Mouse (Mus musculus) neural tube, embryonic 11.5 days (tissue): ENCODE data around the gene Prdx5. TPM values are rescaled to one million over a fixed set of nuclear protein-coding genes. Genes with fewer than 3 reads are reported as not detected.

Source experiments
- ATAC-seq: fragments of 200-750 bp; cut with Nextera tagmentation; 2 replicates; pipeline ENCODE4 v1.8.0; 2017; ENCODE audit warnings: moderate number of reproducible peaks, mild to moderate bottlenecking, moderate TSS enrichment, moderate library complexity; ENCODE audit not compliant: insufficient read depth, low FRiP score, low TSS enrichment
- DNase-seq: peaks from one replicate; pipeline ENCODE4 v3.0.0-alpha.2; 2015; ENCODE audit warnings: low spot score
- H3K27ac ChIP-seq: fragments of 300-500 bp; sonication (generic); 2 replicates; pipeline ENCODE4 v1.5.1; 2014; ENCODE audit warnings: low read depth, mild to moderate bottlenecking, low read length
- H3K27me3 ChIP-seq: fragments of 300-500 bp; sonication (generic); 2 replicates; pipeline ENCODE4 v1.6.1; 2014; ENCODE audit warnings: mild to moderate bottlenecking, low read length, mixed read lengths; ENCODE audit not compliant: control insufficient read depth, insufficient read depth
- H3K36me3 ChIP-seq: fragments of 300-500 bp; sonication (generic); 2 replicates; pipeline ENCODE4 v1.6.1; 2014; ENCODE audit warnings: mild to moderate bottlenecking, low read length, moderate library complexity, mixed read lengths; ENCODE audit not compliant: control insufficient read depth, insufficient read depth
- H3K4me1 ChIP-seq: fragments of 300-500 bp; sonication (generic); 2 replicates; pipeline ENCODE4 v1.6.1; 2014; ENCODE audit warnings: low read length, mixed read lengths; ENCODE audit not compliant: control insufficient read depth, insufficient read depth
- H3K4me2 ChIP-seq: fragments of 300-500 bp; sonication (generic); 2 replicates; pipeline ENCODE4 v1.6.1; 2014; ENCODE audit warnings: low read depth, mild to moderate bottlenecking, moderate library complexity
- H3K4me3 ChIP-seq: fragments of 300-500 bp; sonication (generic); 2 replicates; pipeline ENCODE4 v1.5.1; 2014; ENCODE audit warnings: low read depth, low read length
- H3K9ac ChIP-seq: fragments of 300-500 bp; sonication (generic); 2 replicates; pipeline ENCODE4 v1.6.1; 2014; ENCODE audit warnings: mild to moderate bottlenecking, low read length
- H3K9me3 ChIP-seq: fragments of 300-500 bp; sonication (generic); 2 replicates; pipeline ENCODE4 v1.6.1; 2016; ENCODE audit warnings: low read length; ENCODE audit not compliant: control insufficient read depth
- WGBS: fragments of 180-500 bp; shearing (Covaris S2); extraction: QIAGEN DNeasy Blood & Tissue Kit; methylation state at CpG from one replicate; pipeline ENCODE4 v1.1.7; 2014; 5-methylcytosine and 5-hydroxymethylcytosine counted together
- polyA plus RNA-seq: library from polyadenylated mRNA; unstranded; fragments of >200 nt; fragmentation: Nextera tagmentation; extraction: Ambion mirVana; gene quantifications from 2 replicates; pipeline ENCODE4 v1.2.1, GENCODE M21; 2014

Prdx5 gene
- 110 and 120 TPM in 2 replicates for polyA plus RNA-seq

GRCm38 (mm10) chr19:6909507-6910289 is at the start of gene Prdx5, which contains the start of gene Trmt112:
TSS of gene Prdx5 (minus strand) at chr19:6910106.
TSS of gene Trmt112 (plus strand) at chr19:6909698.
- H3K4me1 ChIP-seq = peaks cover 14% of the 10 kb centered on the region
- no peaks in the 10 kb centered on the region for H3K27me3 ChIP-seq
- peak; percentile 88 for ATAC-seq
- H3K9me3 ChIP-seq = no peaks in the 10 kb centered on the region
- DNase-seq = peak; percentile 93
- H3K4me2 ChIP-seq = peak within 1 kb of the TSS; percentile 86
- peak within 1 kb of the TSS; percentile 65 for H3K4me3 ChIP-seq
- under 1% methylated on average over 65 of the region's 65 CpGs for WGBS
- peak within 1 kb of the TSS; percentile 75 for H3K9ac ChIP-seq
- peaks cover 16% of the 10 kb centered on the region for H3K36me3 ChIP-seq
- H3K27ac ChIP-seq = peak within 1 kb of the TSS; percentile 94

GRCm38 (mm10) chr19:6956461-6956860 is 46.6 kb upstream of the Prdx5 start:
- DNase-seq = no peak
- 84% methylated on average over 10 of the region's 10 CpGs for WGBS
- Histone ChIP-seq H3K9me3 (no peaks in the 10 kb centered on the region), H3K36me3 (0 out of 2 replicates have a peak, but pooled peaks cover 3% of the 10 kb centered on the region), H3K27ac (no peak overlapping the region), H3K27me3 (no peaks in the 10 kb centered on the region), H3K4me2 (no peak overlapping the region), H3K9ac (no peak overlapping the region), H3K4me1 (peaks cover 4% of the 10 kb centered on the region; the same call in 1 of the 2 replicates), H3K4me3 (no peak overlapping the region)
- ATAC-seq = no peak

- WGBS = 87% methylated on average over 7 of the region's 7 CpGs
- H3K4me3 ChIP-seq = no peak overlapping the region
- no peaks in the 10 kb centered on the region for H3K9me3 ChIP-seq
- H3K9ac ChIP-seq = no peak overlapping the region
- 0 out of 2 replicates have a peak, but pooled peaks cover 3% of the 10 kb centered on the region for H3K36me3 ChIP-seq
- ATAC-seq = no peak
- no peak overlapping the region for H3K4me2 ChIP-seq
- peaks cover 4% of the 10 kb centered on the region; the same call in 1 of the 2 replicates for H3K4me1 ChIP-seq
- no peak overlapping the region for H3K27ac ChIP-seq
- H3K27me3 ChIP-seq = no peaks in the 10 kb centered on the region
- DNase-seq = no peak
These were observed 45.5 kb upstream of the Prdx5 start for GRCm38 (mm10) chr19:6955424-6955823.

GRCm38 (mm10) chr19:6954046-6954445 is 44.1 kb upstream of the Prdx5 start:
- no peaks in the 10 kb centered on the region for H3K27me3 ChIP-seq
- H3K4me3 ChIP-seq = no peak overlapping the region
- no peak for DNase-seq
- H3K4me1 ChIP-seq = peaks cover 10% of the 10 kb centered on the region
- no peak overlapping the region for H3K9ac ChIP-seq
- 0 out of 2 replicates have a peak, but pooled peaks cover 3% of the 10 kb centered on the region for H3K36me3 ChIP-seq
- H3K9me3 ChIP-seq = no peaks in the 10 kb centered on the region
- WGBS = 60% methylated on average over 9 of the region's 9 CpGs
- no peak overlapping the region for H3K4me2 ChIP-seq
- no peak for ATAC-seq
- no peak overlapping the region for H3K27ac ChIP-seq

- no peak for ATAC-seq
- DNase-seq = no peak
- Histone ChIP-seq H3K4me2 (peak overlapping the region; percentile 81), H3K27me3 (no peaks in the 10 kb centered on the region), H3K36me3 (no peaks in the 10 kb centered on the region), H3K27ac (no peak overlapping the region), H3K9me3 (no peaks in the 10 kb centered on the region), H3K4me3 (peak overlapping the region; percentile 63), H3K9ac (peak overlapping the region; percentile 86), H3K4me1 (peaks cover 10% of the 10 kb centered on the region)
- WGBS = 34% methylated on average over 3 of the region's 3 CpGs
These were observed 42.8 kb upstream of the Prdx5 start for GRCm38 (mm10) chr19:6952712-6953037.

- Histone ChIP-seq H3K27me3 (no peaks in the 10 kb centered on the region), H3K9ac (peak overlapping the region; percentile 86), H3K4me1 (peaks cover 10% of the 10 kb centered on the region), H3K4me3 (peak overlapping the region; percentile 63), H3K36me3 (no peaks in the 10 kb centered on the region), H3K27ac (peak overlapping the region; percentile 97), H3K9me3 (no peaks in the 10 kb centered on the region), H3K4me2 (peak overlapping the region; percentile 81)
- DNase-seq (peak; percentile 56), ATAC-seq (peak; percentile 43)
- 4% methylated on average over 31 of the region's 31 CpGs for WGBS
These were observed 42.2 kb upstream of the Prdx5 start for GRCm38 (mm10) chr19:6951994-6952711.

GRCm38 (mm10) chr19:6951381-6951968 is 41.6 kb upstream of the Prdx5 start:
- Histone ChIP-seq H3K9me3 (no peaks in the 10 kb centered on the region), H3K36me3 (no peaks in the 10 kb centered on the region), H3K4me2 (peak overlapping the region; percentile 81), H3K4me1 (peaks cover 10% of the 10 kb centered on the region), H3K4me3 (peak overlapping the region; percentile 63), H3K9ac (peak overlapping the region; percentile 86), H3K27me3 (no peaks in the 10 kb centered on the region), H3K27ac (peak overlapping the region; percentile 97)
- ATAC-seq = peak; percentile 74
- DNase-seq = peak; percentile 94
- under 1% methylated on average over 35 of the region's 35 CpGs for WGBS

GRCm38 (mm10) chr19:6950613-6951153 is 40.8 kb upstream of the Prdx5 start:
- DNase-seq = peak; percentile 72
- ATAC-seq = peak; percentile 61
- Histone ChIP-seq H3K36me3 (no peaks in the 10 kb centered on the region), H3K4me2 (peak overlapping the region; percentile 81), H3K9me3 (no peaks in the 10 kb centered on the region), H3K9ac (peak overlapping the region; percentile 86), H3K4me3 (peak overlapping the region; percentile 63), H3K27ac (peak overlapping the region; percentile 97), H3K27me3 (no peaks in the 10 kb centered on the region), H3K4me1 (peaks cover 10% of the 10 kb centered on the region)
- 0% methylated on average over 28 of the region's 28 CpGs for WGBS
